Mouse (Mus musculus) natural killer cell, adult 2 months (primary cell): ENCODE data around the gene Nav2.
A peak's percentile ranks its signal among the peaks of the same experiment; 100 is the strongest.

ENCODE experiments used
- DNase-seq, 2 experiments: peaks; one replicate each; pipeline ENCODE4 v3.0.0; 2022; ENCODE audit warnings: low spot score in 2 of 2

Nav2 gene

GRCm38 (mm10) chr7:49000816-49001215 lies 92.3 kb downstream of the Nav2 start:
- no peak for DNase-seq

- DNase-seq: no peak
These were observed 95.9 kb downstream of the Nav2 start for GRCm38 (mm10) chr7:49004402-49004801.

- DNase-seq: no peak
These were observed 98.4 kb downstream of the Nav2 start for GRCm38 (mm10) chr7:49006886-49007285.

GRCm38 (mm10) chr7:49010739-49011138 lies 102.2 kb downstream of the Nav2 start:
- no peak for DNase-seq

GRCm38 (mm10) chr7:49012027-49012426 lies 103.5 kb downstream of the Nav2 start:
- no peak for DNase-seq

- DNase-seq: no peak
These were observed 106.0 kb downstream of the Nav2 start for GRCm38 (mm10) chr7:49014480-49014879.

GRCm38 (mm10) chr7:49015297-49015696 lies 106.8 kb downstream of the Nav2 start:
- no peak for DNase-seq

- no peak for DNase-seq
These were observed 107.6 kb downstream of the Nav2 start for GRCm38 (mm10) chr7:49016088-49016487.

- DNase-seq: no peak
These were observed 109.3 kb downstream of the Nav2 start for GRCm38 (mm10) chr7:49017794-49018193.

- DNase-seq: no peak
These were observed 110.0 kb downstream of the Nav2 start for GRCm38 (mm10) chr7:49018478-49018914.

- DNase-seq: no peak
These were observed 116.7 kb downstream of the Nav2 start for GRCm38 (mm10) chr7:49025026-49025815.

GRCm38 (mm10) chr7:49025991-49026390 lies 117.5 kb downstream of the Nav2 start:
- DNase-seq: no peak

- no peak for DNase-seq
These were observed 118.0 kb downstream of the Nav2 start for GRCm38 (mm10) chr7:49026466-49026865.

- no peak for DNase-seq
These were observed 120.9 kb downstream of the Nav2 start for GRCm38 (mm10) chr7:49029282-49030012.

GRCm38 (mm10) chr7:49032216-49032615 lies 123.7 kb downstream of the Nav2 start:
- DNase-seq: no peak

- no peak for DNase-seq
These were observed 125.7 kb downstream of the Nav2 start for GRCm38 (mm10) chr7:49034253-49034652.

- no peak for DNase-seq
These were observed 131.6 kb downstream of the Nav2 start for GRCm38 (mm10) chr7:49040163-49040562.

- no peak for DNase-seq
These were observed 133.0 kb downstream of the Nav2 start for GRCm38 (mm10) chr7:49041334-49042070.

GRCm38 (mm10) chr7:49045499-49046346 lies 137.2 kb downstream of the Nav2 start:
- no peak for DNase-seq

GRCm38 (mm10) chr7:49046347-49046989 lies 138.0 kb downstream of the Nav2 start:
- DNase-seq: no peak

GRCm38 (mm10) chr7:49047336-49047735 lies 138.8 kb downstream of the Nav2 start:
- DNase-seq: peak; percentile 21 to 22
